Mouse (Mus musculus): ENCODE data around the gene Lbhd1.
"Not testable (repeated sequence)": the region's sequence is repeated elsewhere in the genome, so short reads cannot be mapped to it uniquely, and the experiment has no call there.

GRCm38 (mm10) chr19:8897211-8897864 is 13.8 kb downstream of the Lbhd1 start:
- TF ChIP-seq GATA1, TAL1 (IDR thresholded peaks at IDR 0.05; ENCODE audit: low read length): not testable (repeated sequence)
